Mouse (Mus musculus) ES-E14 (cell line): ENCODE data around the gene Hes3.

Experiments
- CHD2 ChIP-seq: IDR thresholded peaks from 2 replicates; pipeline ENCODE4 v1.6.1; 2014; ENCODE audit warnings: mild to moderate bottlenecking, low read depth, low read length, inconsistent platforms
- HCFC1 ChIP-seq: IDR thresholded peaks from 2 replicates; pipeline ENCODE4 v1.6.1; 2012; ENCODE audit warnings: low read length, inconsistent platforms, borderline replicate concordance; ENCODE audit not compliant: insufficient read depth
- MAFK ChIP-seq: IDR thresholded peaks from 2 replicates; pipeline ENCODE4 v1.6.1; 2014; ENCODE audit warnings: mild to moderate bottlenecking, low read depth, low read length, inconsistent platforms; ENCODE audit not compliant: insufficient read depth
- ZNF384 ChIP-seq: IDR thresholded peaks from 2 replicates; pipeline ENCODE4 v1.6.1; 2012; ENCODE audit warnings: low read depth, low read length, inconsistent platforms

- no peak for TF ChIP-seq HCFC1
- TF ChIP-seq ZNF384, result no peak
- TF ChIP-seq MAFK, result no peak
- no peak for TF ChIP-seq CHD2
These were observed 8.1 kb downstream of the Hes3 start for GRCm38 (mm10) chr4:152283186-152283950.
